Mouse (Mus musculus) cerebellum, adult (tissue): Measurements from ENCODE around the gene Rhox3e.
"Not testable (repeated sequence)": the region's sequence is repeated elsewhere in the genome, so short reads cannot be mapped to it uniquely, and the experiment has no call there.

Source experiments
- ATAC-seq: cut with Nextera tagmentation; 2 replicates; pipeline ENCODE4 v1.9.2; 2017; ENCODE audit warnings: mild to moderate bottlenecking, moderate library complexity, mixed read lengths; ENCODE audit not compliant: insufficient number of reproducible peaks, low FRiP score, low TSS enrichment

Rhox3e gene

GRCm38 (mm10) chrX:37541719-37542118 lies at the start of gene Rhox3e:
TSS of gene Rhox3e (plus strand) at chrX:37542019.
- not testable (repeated sequence) for ATAC-seq

GRCm38 (mm10) chrX:37514059-37514458 lies 27.8 kb upstream of the Rhox3e start, which contains the start of gene Rhox4d:
TSS of gene Rhox4d (plus strand) at chrX:37514359.
- not testable (repeated sequence) for ATAC-seq

- ATAC-seq: not testable (repeated sequence)
Observed at GRCm38 (mm10) chrX:37530152-37530551, 11.7 kb upstream of the Rhox3e start, which contains the start of gene Rhox2e. TSS of gene Rhox2e (plus strand) at chrX:37530452.

- ATAC-seq: not testable (repeated sequence)
Observed at GRCm38 (mm10) chrX:37557112-37557511, 15.3 kb downstream of the Rhox3e start, which contains the start of gene Rhox4e. TSS of gene Rhox4e (plus strand) at chrX:37557412.

- ATAC-seq: not testable (repeated sequence)
Observed at GRCm38 (mm10) chrX:37571105-37571504, 29.3 kb downstream of the Rhox3e start, which contains the start of gene Rhox2f. TSS of gene Rhox2f (plus strand) at chrX:37571405.

- ATAC-seq: not testable (repeated sequence)
Observed at GRCm38 (mm10) chrX:37572638-37573037, 30.8 kb downstream of the Rhox3e start.

GRCm38 (mm10) chrX:37580692-37581091 lies 38.9 kb downstream of the Rhox3e start, which contains the start of gene Rhox3f:
TSS of gene Rhox3f (plus strand) at chrX:37580992.
- ATAC-seq: not testable (repeated sequence)
